Mouse (Mus musculus): ENCODE data around the gene Ppat.

DNA sequence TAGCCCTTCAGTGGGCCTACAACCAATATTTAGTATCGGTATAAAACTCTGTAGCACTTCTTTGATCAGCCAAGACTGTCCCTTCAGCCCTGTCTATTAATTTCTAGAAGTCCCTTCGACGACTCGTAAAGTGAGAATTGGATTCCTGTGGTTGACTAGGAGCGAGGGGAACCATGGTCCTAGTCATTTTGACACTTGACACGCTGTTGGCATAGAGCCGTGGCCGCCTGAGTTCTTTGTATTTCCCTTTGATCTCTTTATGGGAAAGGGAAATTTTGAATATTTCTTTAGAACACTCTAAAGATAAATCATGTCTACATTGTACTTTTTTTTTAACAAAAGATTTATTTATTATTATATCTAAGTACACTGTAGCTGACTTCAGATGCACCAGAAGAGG, 24.4 kb upstream of the Ppat start:
- TF ChIP-seq CTCF (IDR thresholded peaks at IDR 0.05; ENCODE audit: low read depth, low read length) (no peak), POLR2AphosphoS5 (IDR thresholded peaks at IDR 0.05; ENCODE audit: insufficient replicate concordance, low read depth, low read length) (no peak), GATA1 (IDR thresholded peaks at IDR 0.05; ENCODE audit: borderline replicate concordance, low read length) (no peak)
